Mouse (Mus musculus): ENCODE measurements around the gene Utp15. TPM values are rescaled to one million over a fixed set of nuclear protein-coding genes. Genes with fewer than 3 reads are reported as not detected.
A peak's percentile ranks its signal among the peaks of the same experiment; 100 is the strongest.

Utp15 gene
- polyA plus RNA-seq, 1 experiment from 2014 or later: 35.1 TPM

GRCm38 (mm10) chr13:98239978-98240641 lies 22.7 kb downstream of the Utp15 start:
- Histone ChIP-seq H3K27ac (replicated peaks; ENCODE audit: low read depth, low read length) (no peak overlapping the region), H3K4me3 (replicated peaks; ENCODE audit: low read depth, low read length) (no peak overlapping the region), H3K4me1 (ENCODE audit: control insufficient read depth, insufficient read depth, low read length) (0 out of 2 replicates have a peak, but pooled peaks cover 4% of the 10 kb centered on the region), H3K4me2 (ENCODE audit: low read length) (no peak overlapping the region), H3K9me3 (ENCODE audit: control insufficient read depth, low read length) (no peaks in the 10 kb centered on the region), H3K9ac (replicated peaks; ENCODE audit: low read length) (no peak overlapping the region), H3K36me3 (ENCODE audit: control insufficient read depth, insufficient read depth, low read length) (no peaks in the 10 kb centered on the region), H3K27me3 (ENCODE audit: control insufficient read depth, insufficient read depth, low read length) (no peaks in the 10 kb centered on the region)
- WGBS: 22% methylated on average over 12 of the region's 12 CpGs
- ATAC-seq (ENCODE audit: low FRiP score, low TSS enrichment) (no peak), DNase-seq (peak; percentile 92)

- no peak overlapping the region for H3K4me3 ChIP-seq (replicated peaks; ENCODE audit: low read depth, low read length)
- H3K36me3 ChIP-seq (ENCODE audit: control insufficient read depth, insufficient read depth, low read length): no peaks in the 10 kb centered on the region
- H3K9me3 ChIP-seq (ENCODE audit: control insufficient read depth, low read length): no peaks in the 10 kb centered on the region
- no peak overlapping the region for H3K9ac ChIP-seq (replicated peaks; ENCODE audit: low read length)
- H3K27ac ChIP-seq (replicated peaks; ENCODE audit: low read depth, low read length): no peak overlapping the region
- no peak overlapping the region for H3K4me2 ChIP-seq (ENCODE audit: low read length)
- no peaks in the 10 kb centered on the region for H3K27me3 ChIP-seq (ENCODE audit: control insufficient read depth, insufficient read depth, low read length)
- DNase-seq: no peak
- ATAC-seq (ENCODE audit: low FRiP score, low TSS enrichment): no peak
- no peaks in the 10 kb centered on the region for H3K4me1 ChIP-seq (ENCODE audit: control insufficient read depth, insufficient read depth, low read length)
- WGBS: 86% methylated on average over 6 of the region's 6 CpGs
These were observed 27.4 kb downstream of the Utp15 start for GRCm38 (mm10) chr13:98235451-98235850.

GRCm38 (mm10) chr13:98230511-98230910 lies 32.3 kb downstream of the Utp15 start:
- Histone ChIP-seq H3K9me3 (ENCODE audit: control insufficient read depth, low read length) (no peaks in the 10 kb centered on the region), H3K4me2 (ENCODE audit: low read length) (no peak overlapping the region), H3K36me3 (ENCODE audit: control insufficient read depth, insufficient read depth, low read length) (no peaks in the 10 kb centered on the region), H3K27ac (replicated peaks; ENCODE audit: low read depth, low read length) (no peak overlapping the region), H3K4me3 (replicated peaks; ENCODE audit: low read depth, low read length) (no peak overlapping the region), H3K9ac (replicated peaks; ENCODE audit: low read length) (no peak overlapping the region), H3K4me1 (ENCODE audit: control insufficient read depth, insufficient read depth, low read length) (no peaks in the 10 kb centered on the region), H3K27me3 (ENCODE audit: control insufficient read depth, insufficient read depth, low read length) (no peaks in the 10 kb centered on the region)
- no peak for DNase-seq
- no peak for ATAC-seq (ENCODE audit: low FRiP score, low TSS enrichment)
- WGBS: 93% methylated on average over 1 of the region's 1 CpGs

- no peaks in the 10 kb centered on the region for H3K9me3 ChIP-seq (ENCODE audit: control insufficient read depth, low read length)
- no peak for ATAC-seq (ENCODE audit: low FRiP score, low TSS enrichment)
- no peaks in the 10 kb centered on the region for H3K27me3 ChIP-seq (ENCODE audit: control insufficient read depth, insufficient read depth, low read length)
- H3K9ac ChIP-seq (replicated peaks; ENCODE audit: low read length): no peak overlapping the region
- H3K4me3 ChIP-seq (replicated peaks; ENCODE audit: low read depth, low read length): no peak overlapping the region
- H3K4me1 ChIP-seq (ENCODE audit: control insufficient read depth, insufficient read depth, low read length): no peaks in the 10 kb centered on the region
- H3K36me3 ChIP-seq (ENCODE audit: control insufficient read depth, insufficient read depth, low read length): no peaks in the 10 kb centered on the region
- no peak overlapping the region for H3K4me2 ChIP-seq (ENCODE audit: low read length)
- DNase-seq: no peak
- H3K27ac ChIP-seq (replicated peaks; ENCODE audit: low read depth, low read length): no peak overlapping the region
- 80% methylated on average over 2 of the region's 2 CpGs for WGBS
These were observed 36.6 kb downstream of the Utp15 start for GRCm38 (mm10) chr13:98226225-98226624.

GRCm38 (mm10) chr13:98222848-98223247 lies 40.0 kb downstream of the Utp15 start:
- ATAC-seq (ENCODE audit: low FRiP score, low TSS enrichment) (peak; percentile 60; the same call in 1 of the 2 replicates), DNase-seq (peak; percentile 80)
- H3K4me2 ChIP-seq (ENCODE audit: low read length): 0 out of 2 replicates have a peak overlapping the region, but pooled peaks have one; percentile 15

GRCm38 (mm10) chr13:98210137-98210536 lies 52.7 kb downstream of the Utp15 start:
- ATAC-seq (ENCODE audit: low FRiP score, low TSS enrichment) (no peak), DNase-seq (no peak)
- no peak overlapping the region for H3K27ac ChIP-seq (replicated peaks; ENCODE audit: low read depth, low read length)
- H3K9me3 ChIP-seq (ENCODE audit: control insufficient read depth, low read length): no peaks in the 10 kb centered on the region
- 0 out of 2 replicates have a peak, but pooled peaks cover 9% of the 10 kb centered on the region for H3K4me1 ChIP-seq (ENCODE audit: control insufficient read depth, insufficient read depth, low read length)
- no peak overlapping the region for H3K4me3 ChIP-seq (replicated peaks; ENCODE audit: low read depth, low read length)
- 88% methylated on average over 7 of the region's 7 CpGs for WGBS
- no peaks in the 10 kb centered on the region for H3K36me3 ChIP-seq (ENCODE audit: control insufficient read depth, insufficient read depth, low read length)
- H3K9ac ChIP-seq (replicated peaks; ENCODE audit: low read length): no peak overlapping the region
- H3K27me3 ChIP-seq (ENCODE audit: control insufficient read depth, insufficient read depth, low read length): no peaks in the 10 kb centered on the region
- no peak overlapping the region for H3K4me2 ChIP-seq (ENCODE audit: low read length)

More at GRCm38 (mm10) chr13:98222848-98223247, 40.0 kb downstream of the Utp15 start:
- Histone ChIP-seq H3K27ac (replicated peaks; ENCODE audit: low read depth, low read length) (no peak overlapping the region), H3K9ac (replicated peaks; ENCODE audit: low read length) (0 out of 2 replicates have a peak overlapping the region, but pooled peaks have one; percentile 20), H3K9me3 (ENCODE audit: control insufficient read depth, low read length) (no peaks in the 10 kb centered on the region), H3K36me3 (ENCODE audit: control insufficient read depth, insufficient read depth, low read length) (no peaks in the 10 kb centered on the region), H3K4me1 (ENCODE audit: control insufficient read depth, insufficient read depth, low read length) (no peaks in the 10 kb centered on the region), H3K4me3 (replicated peaks; ENCODE audit: low read depth, low read length) (no peak overlapping the region), H3K27me3 (ENCODE audit: control insufficient read depth, insufficient read depth, low read length) (no peaks in the 10 kb centered on the region)
- WGBS: 38% methylated on average over 12 of the region's 12 CpGs

- Histone ChIP-seq H3K4me2 (ENCODE audit: low read length) (no peak overlapping the region), H3K27ac (replicated peaks; ENCODE audit: low read depth, low read length) (no peak overlapping the region), H3K9ac (replicated peaks; ENCODE audit: low read length) (no peak overlapping the region), H3K4me3 (replicated peaks; ENCODE audit: low read depth, low read length) (no peak overlapping the region), H3K9me3 (ENCODE audit: control insufficient read depth, low read length) (no peaks in the 10 kb centered on the region), H3K4me1 (ENCODE audit: control insufficient read depth, insufficient read depth, low read length) (0 out of 2 replicates have a peak, but pooled peaks cover 9% of the 10 kb centered on the region), H3K27me3 (ENCODE audit: control insufficient read depth, insufficient read depth, low read length) (no peaks in the 10 kb centered on the region), H3K36me3 (ENCODE audit: control insufficient read depth, insufficient read depth, low read length) (no peaks in the 10 kb centered on the region)
- ATAC-seq (ENCODE audit: low FRiP score, low TSS enrichment) (no peak), DNase-seq (peak; percentile 60)
- WGBS: 40% methylated on average over 9 of the region's 9 CpGs
These were observed 54.0 kb downstream of the Utp15 start for GRCm38 (mm10) chr13:98208842-98209241.

- peak overlapping the region; percentile 98 for H3K4me2 ChIP-seq (ENCODE audit: low read length)
- H3K9ac ChIP-seq (replicated peaks; ENCODE audit: low read length): peak overlapping the region; percentile 76
- H3K4me3 ChIP-seq (replicated peaks; ENCODE audit: low read depth, low read length): peak overlapping the region; percentile 63
- DNase-seq (no peak), ATAC-seq (ENCODE audit: low FRiP score, low TSS enrichment) (no peak)
- WGBS: 2% methylated on average over 13 of the region's 13 CpGs
- 0 out of 2 replicates have a peak, but pooled peaks cover 9% of the 10 kb centered on the region for H3K4me1 ChIP-seq (ENCODE audit: control insufficient read depth, insufficient read depth, low read length)
- peak overlapping the region; percentile 49; the same call in 1 of the 2 replicates for H3K27ac ChIP-seq (replicated peaks; ENCODE audit: low read depth, low read length)
- no peaks in the 10 kb centered on the region for H3K9me3 ChIP-seq (ENCODE audit: control insufficient read depth, low read length)
- H3K36me3 ChIP-seq (ENCODE audit: control insufficient read depth, insufficient read depth, low read length): no peaks in the 10 kb centered on the region
- H3K27me3 ChIP-seq (ENCODE audit: control insufficient read depth, insufficient read depth, low read length): no peaks in the 10 kb centered on the region
These were observed 56.3 kb downstream of the Utp15 start for GRCm38 (mm10) chr13:98206546-98206870.

Data from midbrain, embryonic 14.5 days (tissue).